Mouse (Mus musculus) cortical plate, adult 2 months (tissue): ENCODE measurements around the gene Tmem141. TPM values are rescaled to one million over a fixed set of nuclear protein-coding genes. Genes with fewer than 3 reads are reported as not detected.
A peak's percentile ranks its signal among the peaks of the same experiment; 100 is the strongest.

Source experiments
- H3K27ac ChIP-seq: fragments of 200-500 bp; 2 replicates; pipeline ENCODE4 v1.5.1; 2012; ENCODE audit warnings: low read length, control low read depth, inconsistent platforms; ENCODE audit not compliant: insufficient read depth
- H3K4me1 ChIP-seq: fragments of 200-500 bp; 2 replicates; pipeline ENCODE4 v1.6.1; 2011; ENCODE audit warnings: low read length; ENCODE audit not compliant: control insufficient read depth, insufficient read depth
- H3K4me3 ChIP-seq: fragments of 200-500 bp; 2 replicates; pipeline ENCODE4 v1.5.1; 2011; ENCODE audit warnings: mild to moderate bottlenecking, low read length, control low read depth; ENCODE audit not compliant: insufficient read depth
- CTCF ChIP-seq: fragments of 200-500 bp; IDR thresholded peaks from 2 replicates; pipeline ENCODE4 v1.5.1; 2011; ENCODE audit warnings: mild to moderate bottlenecking, control low read depth, low read length; ENCODE audit not compliant: insufficient read depth; ENCODE audit errors: extremely low read depth
- POLR2A ChIP-seq: fragments of 200-500 bp; IDR thresholded peaks from 2 replicates; pipeline ENCODE4 v1.6.1; 2011; ENCODE audit warnings: mild to moderate bottlenecking, low read length, control low read depth; ENCODE audit not compliant: insufficient read depth; ENCODE audit errors: extremely low read depth
- polyA plus RNA-seq: library from polyadenylated mRNA; depleted of rRNA; stranded (reverse); fragments of >200 nt; gene quantifications from 2 replicates; pipeline ENCODE4 v1.2.3, GENCODE M21; 2012

Tmem141 gene
- polyA plus RNA-seq, 1 experiment: 82.8 TPM

DNA sequence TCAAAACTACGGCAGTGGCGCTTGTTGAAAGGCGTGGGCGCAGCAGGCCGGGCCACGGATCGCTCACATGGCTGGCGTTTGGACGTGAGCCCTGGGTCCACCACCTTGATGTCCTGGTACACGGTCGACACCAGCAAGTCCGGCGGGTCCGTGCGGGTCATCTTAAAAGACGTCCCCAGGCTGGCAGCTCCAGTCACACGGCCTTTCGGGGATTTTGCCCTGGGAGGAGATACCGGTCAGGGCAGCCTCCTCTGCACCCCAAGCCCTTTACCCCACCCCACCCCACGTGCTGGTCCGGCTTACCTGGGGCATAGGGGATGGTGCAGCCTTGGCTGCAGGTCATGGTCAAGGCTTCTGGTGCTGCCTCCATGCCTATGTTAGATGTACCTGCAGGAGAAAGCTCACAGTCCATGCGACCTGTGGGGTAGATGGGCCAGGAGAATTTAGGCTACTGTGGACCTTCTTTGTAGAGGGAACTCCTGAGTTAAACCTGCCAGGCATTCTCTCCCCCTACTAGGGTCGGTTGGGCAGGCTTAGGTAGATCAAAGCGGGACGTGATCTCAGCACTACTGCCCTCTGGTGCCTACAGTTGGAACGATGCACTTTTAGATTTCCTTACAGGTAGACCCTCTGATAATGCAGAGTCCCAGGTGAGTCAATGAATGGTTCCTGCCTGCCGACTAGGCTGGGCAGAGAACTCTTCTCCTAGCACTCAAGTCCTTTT, 41.9 kb downstream of the Tmem141 start:
- Histone ChIP-seq H3K4me1 (peaks cover 13% of the 10 kb centered on the region), H3K27ac (no peak overlapping the region; the same call in 1 of the 2 replicates), H3K4me3 (peak overlapping the region; percentile 63; the same call in 1 of the 2 replicates)
- TF ChIP-seq CTCF (peak; percentile 64), POLR2A (no peak)

DNA sequence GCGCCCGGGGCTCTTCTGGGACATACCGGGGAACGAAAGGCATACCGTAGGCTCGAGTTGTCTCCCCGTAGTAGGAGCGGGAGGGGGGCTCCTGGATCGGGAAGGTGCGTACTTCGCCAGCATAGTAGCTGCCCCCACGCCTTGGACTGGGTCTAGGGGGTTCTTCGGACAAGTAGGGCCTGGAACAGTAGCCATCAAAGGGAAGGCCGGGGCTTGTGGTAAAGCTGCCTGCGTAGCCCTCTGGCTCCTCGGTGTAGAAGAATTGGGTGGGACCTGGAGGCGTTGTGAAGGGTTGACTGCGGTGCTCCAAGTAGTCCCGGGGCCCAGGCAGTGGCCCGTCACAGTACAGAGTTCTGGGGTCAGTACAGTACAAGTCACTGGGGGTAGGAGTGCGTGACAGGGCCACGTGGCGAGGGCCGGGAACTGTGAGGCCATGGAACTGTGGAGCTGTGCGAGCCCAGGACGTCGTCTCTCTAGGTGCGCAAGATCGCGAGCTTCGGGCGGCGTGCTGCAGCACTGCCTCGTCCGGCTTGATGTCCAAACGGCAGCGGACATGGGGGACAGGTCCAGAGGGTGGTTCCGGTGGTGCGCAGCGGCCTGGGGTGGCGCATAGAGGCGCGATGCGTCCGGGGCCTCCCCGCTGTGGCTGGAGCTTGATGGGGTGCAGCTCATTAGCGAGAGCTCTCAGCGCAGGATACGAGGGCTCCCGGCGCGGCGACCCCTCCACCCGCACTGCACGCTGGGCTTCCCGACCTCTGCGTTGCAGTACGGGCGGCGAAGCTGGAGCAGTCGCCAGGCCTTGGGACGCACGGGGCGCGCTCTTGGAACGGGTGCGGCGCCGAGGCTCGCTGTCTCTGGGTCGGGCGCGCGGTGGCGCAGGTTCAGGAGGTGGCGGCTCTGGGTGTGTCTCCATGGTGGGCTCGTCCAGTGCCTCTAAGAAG, 42.7 kb downstream of the Tmem141 start:
- no peak overlapping the region; the same call in 1 of the 2 replicates for H3K4me3 ChIP-seq
- TF ChIP-seq POLR2A: no peak
- no peak for TF ChIP-seq CTCF
- H3K27ac ChIP-seq: no peak overlapping the region
- H3K4me1 ChIP-seq: peaks cover 13% of the 10 kb centered on the region

DNA sequence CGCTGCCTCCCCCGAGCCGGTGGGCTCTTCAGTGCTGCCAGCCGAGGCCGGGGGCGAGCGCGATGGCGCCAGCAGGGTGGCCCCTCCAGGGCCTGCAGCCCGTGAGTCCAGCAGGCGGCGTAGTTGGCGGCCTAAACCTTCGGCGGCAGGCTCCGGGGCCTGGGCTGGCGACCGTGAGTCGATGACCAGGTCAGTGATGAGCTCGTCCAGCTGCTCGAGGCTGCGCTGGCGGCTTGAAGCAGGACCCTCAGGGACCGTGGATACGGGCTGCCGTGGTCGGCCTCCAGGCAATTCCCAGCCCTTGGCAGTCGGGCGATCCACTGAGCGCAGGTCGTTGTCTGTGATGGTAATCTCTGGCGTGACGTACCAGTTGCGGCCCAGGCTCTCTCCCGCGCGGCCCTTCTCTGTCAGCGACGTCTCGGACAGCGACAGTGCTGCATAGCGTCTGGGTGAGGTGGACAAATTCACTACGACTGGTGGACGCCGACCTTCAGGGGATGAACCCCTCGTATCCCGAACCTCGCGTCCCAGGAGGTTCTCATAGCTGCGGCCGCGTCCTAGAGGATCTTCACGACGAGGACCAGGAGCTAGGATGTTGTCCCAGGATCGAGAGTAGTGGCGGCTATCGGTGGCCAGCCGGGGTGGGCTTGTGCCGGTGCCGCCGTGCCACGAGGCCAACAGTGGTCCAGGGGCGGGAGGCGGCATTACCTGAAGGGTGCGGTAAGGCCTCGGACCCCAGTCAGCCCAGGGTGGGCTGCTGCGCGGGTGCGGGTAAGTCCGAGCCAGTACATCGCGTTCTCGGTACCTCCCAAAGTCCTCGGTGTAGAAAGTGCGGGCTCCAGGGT, 43.6 kb downstream of the Tmem141 start:
- H3K27ac ChIP-seq: peak overlapping the region; percentile 76
- TF ChIP-seq POLR2A (no peak), CTCF (no peak)
- H3K4me3 ChIP-seq: no peak overlapping the region
- peaks cover 15% of the 10 kb centered on the region for H3K4me1 ChIP-seq

DNA sequence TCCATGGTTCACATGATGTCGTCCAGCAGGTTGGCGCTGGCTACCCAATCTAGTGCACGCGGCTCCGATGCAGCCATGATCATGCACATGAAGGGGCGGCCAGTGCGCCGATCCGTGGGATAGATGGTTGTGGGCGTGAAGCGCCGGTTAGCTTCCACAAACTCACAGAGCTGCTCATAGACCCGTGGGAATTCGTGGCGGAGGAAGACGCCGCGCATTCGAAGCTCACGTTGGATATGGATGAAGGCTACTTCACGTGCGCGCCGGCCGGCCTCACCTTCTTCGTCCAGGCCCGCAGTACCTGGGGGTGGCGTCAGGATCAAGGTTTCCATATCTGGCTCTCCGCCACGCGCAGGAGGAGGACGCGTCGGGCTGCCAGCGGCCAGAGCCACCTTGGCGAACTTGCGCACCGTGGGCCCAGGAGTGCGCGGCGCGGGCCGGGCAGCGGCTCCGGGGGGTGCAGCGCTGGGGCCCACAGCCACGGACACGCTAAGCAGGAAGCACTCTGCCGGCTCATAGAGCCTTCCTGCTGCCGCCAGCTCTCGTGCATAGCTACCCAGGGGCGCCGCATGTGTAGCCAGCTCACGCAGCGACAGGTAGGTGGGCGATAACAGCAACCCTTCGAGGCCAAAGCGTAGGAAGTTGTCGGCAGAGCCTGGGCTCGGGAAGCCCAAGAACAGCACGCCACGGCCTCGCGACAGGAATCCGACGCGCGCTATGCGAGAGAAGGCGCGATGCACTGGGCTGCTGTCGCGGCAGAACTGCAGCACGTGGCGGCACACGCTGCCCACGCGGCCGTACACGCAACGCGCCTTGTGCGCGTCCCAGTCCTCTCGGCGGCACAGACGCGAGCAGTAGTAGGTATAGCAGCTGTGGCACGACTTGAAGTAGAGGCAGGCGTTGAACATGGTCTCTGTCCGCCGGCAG, 44.6 kb downstream of the Tmem141 start:
- Histone ChIP-seq H3K4me3 (no peak overlapping the region), H3K27ac (peak overlapping the region; percentile 76), H3K4me1 (peaks cover 10% of the 10 kb centered on the region)
- no peak for TF ChIP-seq POLR2A
- no peak for TF ChIP-seq CTCF

DNA sequence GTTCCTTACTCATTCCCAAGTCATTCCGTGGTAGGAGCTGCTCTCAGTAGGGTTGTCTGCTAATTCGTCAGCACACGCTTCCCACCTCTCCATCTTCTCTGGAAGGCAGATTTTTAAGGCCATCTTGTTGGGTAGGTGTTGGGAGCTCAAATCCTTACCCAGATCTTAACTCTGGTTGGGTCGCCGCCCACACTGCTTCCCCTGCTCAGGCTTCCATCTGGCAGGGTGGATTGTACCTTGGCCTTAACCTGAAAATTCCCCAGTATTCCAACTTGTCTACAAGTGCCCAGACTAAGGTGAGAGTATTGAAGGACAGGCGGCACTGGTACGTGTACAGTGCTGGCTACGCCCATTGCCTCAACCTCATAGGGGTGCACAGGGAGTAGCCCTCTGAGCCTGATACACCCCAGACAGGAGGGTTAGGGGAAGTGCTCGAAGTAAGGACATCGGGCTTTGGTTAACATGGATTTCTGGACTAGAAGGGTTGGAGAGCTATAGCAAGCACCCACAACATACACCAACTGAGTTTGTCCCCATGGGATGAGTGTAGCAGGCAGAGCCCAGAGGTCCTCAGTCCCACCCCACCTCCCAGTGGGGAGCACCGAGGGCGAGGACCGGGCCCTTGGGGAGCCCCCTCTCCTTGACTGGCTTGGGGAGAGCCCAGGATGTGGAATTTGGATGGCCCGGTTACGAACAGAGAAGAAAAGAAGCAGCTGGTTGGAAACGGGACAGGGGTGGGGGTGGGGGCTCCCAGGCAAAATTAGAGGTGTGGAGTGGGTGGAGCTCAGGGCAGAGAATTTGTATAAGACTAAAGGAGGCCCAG, 45.6 kb downstream of the Tmem141 start:
- Histone ChIP-seq H3K27ac (peak overlapping the region; percentile 29; the same call in 1 of the 2 replicates), H3K4me3 (no peak overlapping the region), H3K4me1 (peaks cover 8% of the 10 kb centered on the region)
- TF ChIP-seq CTCF (no peak), POLR2A (no peak)

DNA sequence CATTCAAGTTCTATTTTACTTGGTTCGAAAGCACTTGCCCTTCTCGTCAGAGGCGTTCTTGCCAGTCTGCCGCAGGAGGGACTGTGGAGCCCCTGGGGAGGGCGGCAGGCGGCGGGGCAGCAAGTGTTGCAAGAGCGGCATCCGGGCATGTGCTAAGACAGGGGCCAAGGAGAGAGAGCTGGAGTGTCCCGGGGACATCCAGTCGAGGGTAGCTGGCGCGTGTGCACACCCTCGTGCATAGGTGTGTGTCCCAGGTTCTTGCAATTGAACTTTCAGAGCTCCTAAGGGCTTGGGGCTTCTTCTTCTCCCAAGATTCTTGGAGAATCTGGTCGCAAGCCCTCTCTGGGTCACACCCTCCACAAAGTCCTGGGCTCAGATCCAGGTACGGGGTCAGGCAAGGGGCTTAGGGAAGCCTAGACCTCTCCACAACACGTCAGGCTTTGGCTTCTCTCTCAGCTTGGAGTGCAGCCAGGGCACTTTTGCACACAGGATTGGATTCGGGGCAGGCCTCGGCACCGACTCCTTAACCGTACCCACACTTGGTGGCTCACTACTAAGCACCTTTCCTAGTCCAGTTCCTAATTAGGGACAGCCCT, 46.3 kb downstream of the Tmem141 start:
- TF ChIP-seq CTCF (no peak), POLR2A (0 out of 2 replicates have a peak, but pooled peaks have one; percentile 4)
- Histone ChIP-seq H3K4me3 (peak overlapping the region; percentile 39; the same call in 1 of the 2 replicates), H3K27ac (peak overlapping the region; percentile 29; the same call in 1 of the 2 replicates), H3K4me1 (peaks cover 8% of the 10 kb centered on the region)

DNA sequence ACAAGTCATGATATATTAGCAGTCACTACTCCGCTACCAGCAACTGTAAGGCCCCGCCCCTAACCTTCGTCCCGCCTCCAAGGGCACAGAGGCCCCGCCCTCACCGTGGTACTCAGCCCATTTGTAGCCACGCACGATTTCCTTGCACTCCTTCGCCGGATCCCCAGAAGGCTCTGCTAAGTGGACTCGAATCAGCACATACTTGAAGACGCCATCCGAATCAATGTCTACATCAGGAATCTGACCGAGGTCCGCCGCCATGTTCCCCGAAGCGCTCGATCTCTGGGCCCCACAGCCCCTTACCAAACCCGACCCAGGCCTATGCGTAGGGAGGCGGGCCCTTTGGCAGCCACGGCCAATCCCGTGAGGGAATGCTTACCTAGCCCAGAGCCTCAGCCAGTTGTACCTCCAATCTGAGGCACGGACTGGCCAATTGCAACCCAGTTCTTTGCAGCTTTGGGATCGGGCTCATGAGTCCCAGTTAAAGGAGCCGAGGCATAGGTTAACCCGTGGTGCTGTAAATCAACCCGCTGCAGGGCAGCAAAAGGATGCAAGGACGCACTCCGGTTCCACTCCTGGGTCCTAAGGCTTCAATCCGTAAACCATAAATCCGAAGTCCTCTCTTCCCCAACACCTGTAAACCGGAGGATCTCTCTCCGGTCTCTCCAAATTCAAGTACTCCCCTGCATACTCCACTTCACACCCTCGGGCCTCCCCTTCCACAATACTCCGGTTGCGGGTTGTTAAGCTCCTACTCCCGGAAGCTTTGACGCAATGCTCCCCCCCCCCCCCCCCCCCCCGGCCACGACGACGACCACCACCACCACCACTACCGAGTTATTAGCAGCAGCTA, 47.0 kb downstream of the Tmem141 start, which contains the start of the genes Mamdc4 and Phpt1:
TSS of gene Mamdc4 (minus strand) at position 267 of the 853 bp plus-strand sequence.
TSS of gene Phpt1 (minus strand) at position 646 of the 853 bp plus-strand sequence.
- TF ChIP-seq CTCF (no peak), POLR2A (peak; percentile 68)
- peaks cover 6% of the 10 kb centered on the region for H3K4me1 ChIP-seq
- peak within 1 kb of the TSS; percentile 39 for H3K4me3 ChIP-seq
- H3K27ac ChIP-seq: peak within 1 kb of the TSS; percentile 29
